Mouse (Mus musculus): ENCODE data around the gene Gspt1. TPM values are rescaled to one million over a fixed set of nuclear protein-coding genes. Genes with fewer than 3 reads are reported as not detected.
A peak's percentile ranks its signal among the peaks of the same experiment; 100 is the strongest.
"Not testable (repeated sequence)": the region's sequence is repeated elsewhere in the genome, so short reads cannot be mapped to it uniquely, and the experiment has no call there.

Gene Gspt1
- polyA plus RNA-seq (2015; fragmentation: Nextera tagmentation; extraction: Ambion mirVana), result 40.0 and 43.7 TPM in 2 replicates

- Histone ChIP-seq H3K4me3 (ENCODE audit: low read length) (peak within 1 kb of the TSS; percentile 99), H3K4me1 (ENCODE audit: control insufficient read depth, insufficient read depth, low read depth, low read length) (peaks cover 15% of the 10 kb centered on the region), H3K4me2 (ENCODE audit: low read length) (peak within 1 kb of the TSS; percentile 92), H3K36me3 (ENCODE audit: control insufficient read depth, insufficient read depth, low read length) (no peaks in the 10 kb centered on the region), H3K9me3 (ENCODE audit: control insufficient read depth, low read length) (no peaks in the 10 kb centered on the region), H3K9ac (ENCODE audit: low read depth, low read length) (peak within 1 kb of the TSS; percentile 95), H3K27ac (ENCODE audit: low read depth, low read length) (peak within 1 kb of the TSS; percentile 95), H3K27me3 (replicated peaks; ENCODE audit: control insufficient read depth, insufficient read depth, low read length) (no peaks in the 10 kb centered on the region)
- whole genome bisulfite sequencing, result 0% methylated on average over 70 of the region's 76 CpGs
- peak; percentile 99 for ATAC-seq
Observed at GRCm38 (mm10) chr16:11253898-11254722, at the start of gene Gspt1. Gene Gspt1 (minus strand): TSS chr16:11254325.

- Histone ChIP-seq H3K9ac (ENCODE audit: low read depth, low read length) (no peak overlapping the region), H3K27ac (ENCODE audit: low read depth, low read length) (no peak overlapping the region), H3K9me3 (ENCODE audit: control insufficient read depth, low read length) (no peaks in the 10 kb centered on the region), H3K27me3 (replicated peaks; ENCODE audit: control insufficient read depth, insufficient read depth, low read length) (no peaks in the 10 kb centered on the region), H3K4me3 (ENCODE audit: low read length) (no peak overlapping the region), H3K4me2 (ENCODE audit: low read length) (no peak overlapping the region), H3K36me3 (ENCODE audit: control insufficient read depth, insufficient read depth, low read length) (no peaks in the 10 kb centered on the region), H3K4me1 (ENCODE audit: control insufficient read depth, insufficient read depth, low read depth, low read length) (no peaks in the 10 kb centered on the region)
- ATAC-seq, result no peak
Observed at GRCm38 (mm10) chr16:11303741-11304140, 49.6 kb upstream of the Gspt1 start.

- H3K27ac ChIP-seq (ENCODE audit: low read depth, low read length); H3K27me3 ChIP-seq (replicated peaks; ENCODE audit: control insufficient read depth, insufficient read depth, low read length); H3K9ac ChIP-seq (ENCODE audit: low read depth, low read length); H3K9me3 ChIP-seq (ENCODE audit: control insufficient read depth, low read length); H3K4me1 ChIP-seq (ENCODE audit: control insufficient read depth, insufficient read depth, low read depth, low read length); H3K4me3 ChIP-seq (ENCODE audit: low read length); H3K4me2 ChIP-seq (ENCODE audit: low read length); ATAC-seq; H3K36me3 ChIP-seq (ENCODE audit: control insufficient read depth, insufficient read depth, low read length): not testable (repeated sequence)
- 70% methylated on average over 1 of the region's 1 CpGs for WGBS
Observed at GRCm38 (mm10) chr16:11297700-11298099, 43.6 kb upstream of the Gspt1 start.

GRCm38 (mm10) chr16:11295583-11295982, 41.5 kb upstream of the Gspt1 start:
- H3K27me3 ChIP-seq (replicated peaks; ENCODE audit: control insufficient read depth, insufficient read depth, low read length); H3K9ac ChIP-seq (ENCODE audit: low read depth, low read length); H3K4me3 ChIP-seq (ENCODE audit: low read length); H3K4me1 ChIP-seq (ENCODE audit: control insufficient read depth, insufficient read depth, low read depth, low read length); H3K36me3 ChIP-seq (ENCODE audit: control insufficient read depth, insufficient read depth, low read length); H3K9me3 ChIP-seq (ENCODE audit: control insufficient read depth, low read length); H3K27ac ChIP-seq (ENCODE audit: low read depth, low read length); ATAC-seq; H3K4me2 ChIP-seq (ENCODE audit: low read length): not testable (repeated sequence)
- WGBS, result 78% methylated on average over 4 of the region's 4 CpGs

GRCm38 (mm10) chr16:11288873-11289272, 34.7 kb upstream of the Gspt1 start:
- H3K9ac ChIP-seq (ENCODE audit: low read depth, low read length); H3K9me3 ChIP-seq (ENCODE audit: control insufficient read depth, low read length); H3K27me3 ChIP-seq (replicated peaks; ENCODE audit: control insufficient read depth, insufficient read depth, low read length); H3K4me3 ChIP-seq (ENCODE audit: low read length); H3K36me3 ChIP-seq (ENCODE audit: control insufficient read depth, insufficient read depth, low read length); H3K27ac ChIP-seq (ENCODE audit: low read depth, low read length); H3K4me1 ChIP-seq (ENCODE audit: control insufficient read depth, insufficient read depth, low read depth, low read length); H3K4me2 ChIP-seq (ENCODE audit: low read length); ATAC-seq: not testable (repeated sequence)
- WGBS, result 93% methylated on average over 7 of the region's 8 CpGs

GRCm38 (mm10) chr16:11285949-11286348, 31.8 kb upstream of the Gspt1 start:
- WGBS, result 97% methylated on average over 2 of the region's 2 CpGs
- Histone ChIP-seq H3K4me1 (ENCODE audit: control insufficient read depth, insufficient read depth, low read depth, low read length) (no peaks in the 10 kb centered on the region), H3K9ac (ENCODE audit: low read depth, low read length) (no peak overlapping the region), H3K27me3 (replicated peaks; ENCODE audit: control insufficient read depth, insufficient read depth, low read length) (no peaks in the 10 kb centered on the region), H3K4me3 (ENCODE audit: low read length) (no peak overlapping the region), H3K9me3 (ENCODE audit: control insufficient read depth, low read length) (no peaks in the 10 kb centered on the region), H3K27ac (ENCODE audit: low read depth, low read length) (no peak overlapping the region), H3K36me3 (ENCODE audit: control insufficient read depth, insufficient read depth, low read length) (no peaks in the 10 kb centered on the region), H3K4me2 (ENCODE audit: low read length) (no peak overlapping the region)
- no peak for ATAC-seq

GRCm38 (mm10) chr16:11284881-11285280, 30.8 kb upstream of the Gspt1 start:
- Histone ChIP-seq H3K9me3 (ENCODE audit: control insufficient read depth, low read length) (no peaks in the 10 kb centered on the region), H3K27me3 (replicated peaks; ENCODE audit: control insufficient read depth, insufficient read depth, low read length) (no peaks in the 10 kb centered on the region), H3K4me1 (ENCODE audit: control insufficient read depth, insufficient read depth, low read depth, low read length) (no peaks in the 10 kb centered on the region), H3K4me2 (ENCODE audit: low read length) (no peak overlapping the region), H3K36me3 (ENCODE audit: control insufficient read depth, insufficient read depth, low read length) (no peaks in the 10 kb centered on the region), H3K27ac (ENCODE audit: low read depth, low read length) (no peak overlapping the region), H3K9ac (ENCODE audit: low read depth, low read length) (no peak overlapping the region), H3K4me3 (ENCODE audit: low read length) (no peak overlapping the region)
- no peak for ATAC-seq
- 93% methylated on average over 2 of the region's 2 CpGs for WGBS

GRCm38 (mm10) chr16:11282655-11283232, 28.6 kb upstream of the Gspt1 start:
- no peak for ATAC-seq
- Histone ChIP-seq H3K9ac (ENCODE audit: low read depth, low read length) (no peak overlapping the region), H3K4me1 (ENCODE audit: control insufficient read depth, insufficient read depth, low read depth, low read length) (no peaks in the 10 kb centered on the region), H3K27me3 (replicated peaks; ENCODE audit: control insufficient read depth, insufficient read depth, low read length) (no peaks in the 10 kb centered on the region), H3K36me3 (ENCODE audit: control insufficient read depth, insufficient read depth, low read length) (no peaks in the 10 kb centered on the region), H3K4me2 (ENCODE audit: low read length) (no peak overlapping the region), H3K27ac (ENCODE audit: low read depth, low read length) (no peak overlapping the region), H3K4me3 (ENCODE audit: low read length) (no peak overlapping the region), H3K9me3 (ENCODE audit: control insufficient read depth, low read length) (no peaks in the 10 kb centered on the region)
- WGBS, result 84% methylated on average over 5 of the region's 5 CpGs

- Histone ChIP-seq H3K36me3 (ENCODE audit: control insufficient read depth, insufficient read depth, low read length) (no peaks in the 10 kb centered on the region), H3K4me3 (ENCODE audit: low read length) (no peak overlapping the region), H3K27ac (ENCODE audit: low read depth, low read length) (no peak overlapping the region), H3K4me2 (ENCODE audit: low read length) (no peak overlapping the region), H3K4me1 (ENCODE audit: control insufficient read depth, insufficient read depth, low read depth, low read length) (no peaks in the 10 kb centered on the region), H3K9ac (ENCODE audit: low read depth, low read length) (no peak overlapping the region), H3K9me3 (ENCODE audit: control insufficient read depth, low read length) (no peaks in the 10 kb centered on the region), H3K27me3 (replicated peaks; ENCODE audit: control insufficient read depth, insufficient read depth, low read length) (no peaks in the 10 kb centered on the region)
- ATAC-seq, result no peak
- WGBS, result 75% methylated on average over 6 of the region's 6 CpGs
Observed at GRCm38 (mm10) chr16:11278778-11279177, 24.7 kb upstream of the Gspt1 start.

Measured in hindbrain, embryonic 16.5 days (tissue).